In the genomic region with DNA sequence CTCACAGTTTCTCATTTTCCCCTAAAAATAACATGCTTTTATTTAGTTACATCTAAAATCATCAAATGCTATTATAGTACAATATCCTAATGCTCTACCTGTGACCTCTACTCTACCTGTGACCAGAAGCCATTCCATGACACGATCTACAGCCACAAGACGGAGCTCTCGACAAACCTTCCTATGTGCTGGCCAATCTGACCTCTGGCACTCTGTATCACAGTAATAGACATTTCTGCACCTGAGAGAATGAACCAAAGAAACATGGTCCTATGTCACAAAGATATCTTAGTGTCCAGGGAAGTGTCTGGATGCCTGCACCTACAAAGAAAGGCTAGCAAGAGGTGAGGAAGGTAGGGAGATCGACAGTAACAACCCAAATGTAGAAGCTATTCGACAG, we compare ENCODE assay signal across 37 mouse cellular contexts. TPM values are rescaled to one million over a fixed set of nuclear protein-coding genes. Genes with fewer than 3 reads are reported as not detected.
"Had no signal": no experiment of that assay in that cellular context is flagged by ENCODE, and none has a peak within 500 bp of the region (broad histone marks: within the 10 kb centered on the region; RNA-seq: fewer than 3 reads in every experiment).

No protein-coding gene starts in this region.

- H3K27ac ChIP-seq: left cerebral cortex, adult 2 months; limb, embryonic 10.5 days; limb, embryonic 12.5 days; limb, embryonic 13.5 days; limb, embryonic 15.5 days; liver, embryonic 12.5 days; liver, embryonic 13.5 days; liver, embryonic 14.5 days; liver, embryonic 15.5 days; lung, embryonic 15.5 days; macrophage; midbrain, embryonic 10.5 days; midbrain, embryonic 12.5 days; midbrain, embryonic 13.5 days; neural tube, embryonic 12.5 days had no signal

- H3K4me2 ChIP-seq: limb, embryonic 12.5 days; limb, embryonic 13.5 days; limb, embryonic 15.5 days; liver, embryonic 11.5 days; liver, embryonic 12.5 days; liver, embryonic 13.5 days; liver, embryonic 15.5 days; lung, embryonic 14.5 days; lung, embryonic 15.5 days; midbrain, embryonic 12.5 days; midbrain, embryonic 13.5 days; neural tube, embryonic 12.5 days had no signal

- H3K27me3 ChIP-seq: limb, embryonic 12.5 days; limb, embryonic 13.5 days; limb, embryonic 15.5 days; liver, embryonic 12.5 days; liver, embryonic 13.5 days; liver, embryonic 15.5 days; lung, embryonic 15.5 days; megakaryocyte, embryonic 14.5 days; midbrain, embryonic 12.5 days; midbrain, embryonic 13.5 days; neural tube, embryonic 12.5 days had no signal

- H3K9me3 ChIP-seq: limb, embryonic 10.5 days; limb, embryonic 12.5 days; limb, embryonic 13.5 days; limb, embryonic 15.5 days; liver, embryonic 12.5 days; liver, embryonic 13.5 days; liver, embryonic 15.5 days; lung, embryonic 15.5 days; megakaryocyte, embryonic 14.5 days; midbrain, embryonic 10.5 days; midbrain, embryonic 12.5 days; midbrain, embryonic 13.5 days; neural tube, embryonic 12.5 days had no signal

- DNase-seq: left cerebral cortex, postnatal 4 days; liver; liver, embryonic 13.5 days; liver, postnatal 0 days; lung, adult 18-20 months; lung, adult 2 months; lung, embryonic 14.5 days; lung, postnatal 10 days; lung, postnatal 14 days; lung, postnatal 36 days; lung, postnatal 4 days; midbrain, embryonic 14.5 days had no signal

- ATAC-seq: liver, embryonic 12.5 days; liver, postnatal 0 days; lung, postnatal 0 days; midbrain, embryonic 13.5 days; midbrain, embryonic 16.5 days had no signal

- H3K4me1 ChIP-seq: limb, embryonic 10.5 days; limb, embryonic 12.5 days; limb, embryonic 13.5 days; limb, embryonic 15.5 days; midbrain, embryonic 10.5 days; midbrain, embryonic 12.5 days; midbrain, embryonic 13.5 days; neural tube, embryonic 12.5 days had no signal

- H3K4me3 ChIP-seq: left cerebral cortex, adult 2 months; limb, embryonic 10.5 days; limb, embryonic 12.5 days; limb, embryonic 13.5 days; limb, embryonic 15.5 days; liver, embryonic 12.5 days; liver, embryonic 13.5 days; liver, embryonic 15.5 days; lung, embryonic 15.5 days; megakaryocyte, embryonic 14.5 days; midbrain, embryonic 10.5 days; midbrain, embryonic 12.5 days; midbrain, embryonic 13.5 days; myocyte; neural tube, embryonic 12.5 days had no signal

- H3K9ac ChIP-seq: limb, embryonic 12.5 days; limb, embryonic 13.5 days; limb, embryonic 15.5 days; liver, embryonic 12.5 days; liver, embryonic 13.5 days; liver, embryonic 14.5 days; liver, embryonic 15.5 days; liver, postnatal 0 days; lung, embryonic 14.5 days; lung, embryonic 15.5 days; midbrain, embryonic 12.5 days; midbrain, embryonic 13.5 days; neural tube, embryonic 12.5 days had no signal

RNA-seq across cellular contexts. Expression of a gene that starts 10.7 kb away (rescaled TPM):
- total RNA-seq: monocyte, adult 5-6 weeks had no signal
- polyA plus RNA-seq: macrophage had no signal

RNA-seq across cellular contexts. Expression of a gene that starts 34.0 kb away (rescaled TPM):
- total RNA-seq: megakaryocyte progenitor cell, adult 5-6 weeks; megakaryocyte, adult 5-6 weeks; megakaryocyte-erythroid progenitor cell, adult 5-6 weeks; monocyte, adult 5-6 weeks had no signal
- polyA plus RNA-seq: liver, adult 2 months; liver, embryonic 11.5 days; liver, embryonic 13.5 days; liver, embryonic 15.5 days; liver, embryonic 16.5 days; macrophage; myocyte had no signal
